Mouse (Mus musculus): Measurements from ENCODE around the gene Rtca. TPM values are rescaled to one million over a fixed set of nuclear protein-coding genes. Genes with fewer than 3 reads are reported as not detected.

Rtca gene
- polyA plus RNA-seq, 1 experiment from 2014 or later: 57.5 TPM

- no peak overlapping the region for H3K27ac ChIP-seq (ENCODE audit: low read length)
- peaks cover 3% of the 10 kb centered on the region; the same call in 1 of the 2 replicates for H3K4me1 ChIP-seq (replicated peaks; ENCODE audit: control insufficient read depth, insufficient read depth, low read length)
- 0 out of 2 replicates have a peak, but pooled peaks have one; percentile 26 for ATAC-seq (ENCODE audit: low read depth)
- H3K9me3 ChIP-seq (ENCODE audit: control insufficient read depth, low read length): no peaks in the 10 kb centered on the region
- H3K4me2 ChIP-seq (ENCODE audit: low read depth, low read length): no peak overlapping the region
- no peak overlapping the region for H3K4me3 ChIP-seq (ENCODE audit: low read length)
- H3K9ac ChIP-seq (ENCODE audit: low read length): no peak overlapping the region
- WGBS: 48% methylated on average over 5 of the region's 5 CpGs
- no peaks in the 10 kb centered on the region for H3K36me3 ChIP-seq (ENCODE audit: control insufficient read depth, insufficient read depth, low read length)
- no peaks in the 10 kb centered on the region for H3K27me3 ChIP-seq (ENCODE audit: control insufficient read depth, insufficient read depth, low read depth, low read length)
Observed at GRCm38 (mm10) chr3:116480937-116481336, 27.1 kb downstream of the Rtca start.

GRCm38 (mm10) chr3:116480119-116480518 is 27.9 kb downstream of the Rtca start:
- no peak for ATAC-seq (ENCODE audit: low read depth)
- Histone ChIP-seq H3K4me1 (replicated peaks; ENCODE audit: control insufficient read depth, insufficient read depth, low read length) (peaks cover 3% of the 10 kb centered on the region; the same call in 1 of the 2 replicates), H3K4me2 (ENCODE audit: low read depth, low read length) (no peak overlapping the region), H3K27me3 (ENCODE audit: control insufficient read depth, insufficient read depth, low read depth, low read length) (no peaks in the 10 kb centered on the region), H3K9me3 (ENCODE audit: control insufficient read depth, low read length) (no peaks in the 10 kb centered on the region), H3K27ac (ENCODE audit: low read length) (no peak overlapping the region), H3K4me3 (ENCODE audit: low read length) (no peak overlapping the region), H3K36me3 (ENCODE audit: control insufficient read depth, insufficient read depth, low read length) (no peaks in the 10 kb centered on the region), H3K9ac (ENCODE audit: low read length) (no peak overlapping the region)
- 82% methylated on average over 2 of the region's 2 CpGs for WGBS

GRCm38 (mm10) chr3:116477351-116477750 is 30.7 kb downstream of the Rtca start:
- Histone ChIP-seq H3K4me3 (ENCODE audit: low read length) (no peak overlapping the region), H3K4me2 (ENCODE audit: low read depth, low read length) (no peak overlapping the region), H3K9ac (ENCODE audit: low read length) (no peak overlapping the region), H3K36me3 (ENCODE audit: control insufficient read depth, insufficient read depth, low read length) (no peaks in the 10 kb centered on the region), H3K9me3 (ENCODE audit: control insufficient read depth, low read length) (no peaks in the 10 kb centered on the region), H3K4me1 (replicated peaks; ENCODE audit: control insufficient read depth, insufficient read depth, low read length) (peaks cover 3% of the 10 kb centered on the region; the same call in 1 of the 2 replicates), H3K27me3 (ENCODE audit: control insufficient read depth, insufficient read depth, low read depth, low read length) (no peaks in the 10 kb centered on the region), H3K27ac (ENCODE audit: low read length) (no peak overlapping the region)
- WGBS: 76% methylated on average over 7 of the region's 7 CpGs
- no peak for ATAC-seq (ENCODE audit: low read depth)

GRCm38 (mm10) chr3:116476686-116477298 is 31.2 kb downstream of the Rtca start:
- H3K4me2 ChIP-seq (ENCODE audit: low read depth, low read length): no peak overlapping the region
- no peak for ATAC-seq (ENCODE audit: low read depth)
- WGBS: 33% methylated on average over 5 of the region's 5 CpGs

GRCm38 (mm10) chr3:116474602-116475001 is 33.4 kb downstream of the Rtca start:
- H3K9ac ChIP-seq (ENCODE audit: low read length): no peak overlapping the region
- no peaks in the 10 kb centered on the region for H3K27me3 ChIP-seq (ENCODE audit: control insufficient read depth, insufficient read depth, low read depth, low read length)
- no peak overlapping the region for H3K4me2 ChIP-seq (ENCODE audit: low read depth, low read length)
- H3K27ac ChIP-seq (ENCODE audit: low read length): no peak overlapping the region
- H3K4me1 ChIP-seq (replicated peaks; ENCODE audit: control insufficient read depth, insufficient read depth, low read length): peaks cover 3% of the 10 kb centered on the region; the same call in 1 of the 2 replicates
- ATAC-seq (ENCODE audit: low read depth): no peak
- H3K9me3 ChIP-seq (ENCODE audit: control insufficient read depth, low read length): no peaks in the 10 kb centered on the region
- WGBS: 71% methylated on average over 11 of the region's 11 CpGs
- H3K4me3 ChIP-seq (ENCODE audit: low read length): no peak overlapping the region
- H3K36me3 ChIP-seq (ENCODE audit: control insufficient read depth, insufficient read depth, low read length): no peaks in the 10 kb centered on the region

More at GRCm38 (mm10) chr3:116476686-116477298, 31.2 kb downstream of the Rtca start:
- H3K9ac ChIP-seq (ENCODE audit: low read length): no peak overlapping the region
- H3K4me3 ChIP-seq (ENCODE audit: low read length): no peak overlapping the region
- H3K27me3 ChIP-seq (ENCODE audit: control insufficient read depth, insufficient read depth, low read depth, low read length): no peaks in the 10 kb centered on the region
- no peaks in the 10 kb centered on the region for H3K36me3 ChIP-seq (ENCODE audit: control insufficient read depth, insufficient read depth, low read length)
- peaks cover 3% of the 10 kb centered on the region; the same call in 1 of the 2 replicates for H3K4me1 ChIP-seq (replicated peaks; ENCODE audit: control insufficient read depth, insufficient read depth, low read length)
- H3K9me3 ChIP-seq (ENCODE audit: control insufficient read depth, low read length): no peaks in the 10 kb centered on the region
- no peak overlapping the region for H3K27ac ChIP-seq (ENCODE audit: low read length)

- no peak overlapping the region for H3K4me2 ChIP-seq (ENCODE audit: low read depth, low read length)
- 82% methylated on average over 12 of the region's 12 CpGs for WGBS
- no peaks in the 10 kb centered on the region for H3K27me3 ChIP-seq (ENCODE audit: control insufficient read depth, insufficient read depth, low read depth, low read length)
- no peak overlapping the region for H3K27ac ChIP-seq (ENCODE audit: low read length)
- no peaks in the 10 kb centered on the region for H3K36me3 ChIP-seq (ENCODE audit: control insufficient read depth, insufficient read depth, low read length)
- no peak overlapping the region for H3K9ac ChIP-seq (ENCODE audit: low read length)
- no peaks in the 10 kb centered on the region for H3K4me1 ChIP-seq (replicated peaks; ENCODE audit: control insufficient read depth, insufficient read depth, low read length)
- no peak overlapping the region for H3K4me3 ChIP-seq (ENCODE audit: low read length)
- no peak for ATAC-seq (ENCODE audit: low read depth)
- H3K9me3 ChIP-seq (ENCODE audit: control insufficient read depth, low read length): no peaks in the 10 kb centered on the region
Observed at GRCm38 (mm10) chr3:116465709-116466108, 42.3 kb downstream of the Rtca start.

- no peak overlapping the region for H3K27ac ChIP-seq (ENCODE audit: low read length)
- no peaks in the 10 kb centered on the region for H3K9me3 ChIP-seq (ENCODE audit: control insufficient read depth, low read length)
- H3K4me2 ChIP-seq (ENCODE audit: low read depth, low read length): no peak overlapping the region
- no peak overlapping the region for H3K4me3 ChIP-seq (ENCODE audit: low read length)
- whole genome bisulfite sequencing: 28% methylated on average over 2 of the region's 2 CpGs
- ATAC-seq (ENCODE audit: low read depth): no peak
- no peak overlapping the region for H3K9ac ChIP-seq (ENCODE audit: low read length)
- no peaks in the 10 kb centered on the region for H3K4me1 ChIP-seq (replicated peaks; ENCODE audit: control insufficient read depth, insufficient read depth, low read length)
- H3K27me3 ChIP-seq (ENCODE audit: control insufficient read depth, insufficient read depth, low read depth, low read length): no peaks in the 10 kb centered on the region
- no peaks in the 10 kb centered on the region for H3K36me3 ChIP-seq (ENCODE audit: control insufficient read depth, insufficient read depth, low read length)
Observed at GRCm38 (mm10) chr3:116464318-116464717, 43.7 kb downstream of the Rtca start.

GRCm38 (mm10) chr3:116461053-116461452 is 47.0 kb downstream of the Rtca start:
- Histone ChIP-seq H3K9me3 (ENCODE audit: control insufficient read depth, low read length) (no peaks in the 10 kb centered on the region), H3K4me2 (ENCODE audit: low read depth, low read length) (no peak overlapping the region), H3K9ac (ENCODE audit: low read length) (no peak overlapping the region), H3K27me3 (ENCODE audit: control insufficient read depth, insufficient read depth, low read depth, low read length) (no peaks in the 10 kb centered on the region), H3K36me3 (ENCODE audit: control insufficient read depth, insufficient read depth, low read length) (no peaks in the 10 kb centered on the region), H3K4me1 (replicated peaks; ENCODE audit: control insufficient read depth, insufficient read depth, low read length) (no peaks in the 10 kb centered on the region), H3K4me3 (ENCODE audit: low read length) (no peak overlapping the region), H3K27ac (ENCODE audit: low read length) (no peak overlapping the region)
- 84% methylated on average over 4 of the region's 4 CpGs for WGBS
- ATAC-seq (ENCODE audit: low read depth): no peak

GRCm38 (mm10) chr3:116454529-116454928 is 53.5 kb downstream of the Rtca start:
- no peaks in the 10 kb centered on the region for H3K27me3 ChIP-seq (ENCODE audit: control insufficient read depth, insufficient read depth, low read depth, low read length)
- no peaks in the 10 kb centered on the region for H3K4me1 ChIP-seq (replicated peaks; ENCODE audit: control insufficient read depth, insufficient read depth, low read length)
- no peaks in the 10 kb centered on the region for H3K36me3 ChIP-seq (ENCODE audit: control insufficient read depth, insufficient read depth, low read length)
- no peak overlapping the region for H3K4me2 ChIP-seq (ENCODE audit: low read depth, low read length)
- WGBS: 18% methylated on average over 1 of the region's 1 CpGs
- H3K4me3 ChIP-seq (ENCODE audit: low read length): no peak overlapping the region
- H3K9ac ChIP-seq (ENCODE audit: low read length): no peak overlapping the region
- 0 out of 2 replicates have a peak, but pooled peaks cover 3% of the 10 kb centered on the region for H3K9me3 ChIP-seq (ENCODE audit: control insufficient read depth, low read length)
- H3K27ac ChIP-seq (ENCODE audit: low read length): no peak overlapping the region
- no peak for ATAC-seq (ENCODE audit: low read depth)

Measured in lung, embryonic 16.5 days (tissue).